Mouse (Mus musculus): ENCODE data around the gene Actl7a.

GRCm38 (mm10) chr4:56717932-56718331 is 25.3 kb upstream of the Actl7a start:
- TF ChIP-seq POLR2A (IDR thresholded peaks at IDR 0.05; ENCODE audit: extremely low read depth, insufficient read depth, low read length) (no peak), CTCF (IDR thresholded peaks at IDR 0.05; ENCODE audit: low read depth, low read length) (no peak)

All from liver, adult 2 months (tissue).